Mouse (Mus musculus): ENCODE measurements around the gene Uxt. TPM values are rescaled to one million over a fixed set of nuclear protein-coding genes. Genes with fewer than 3 reads are reported as not detected.

Gene Uxt
- polyA plus RNA-seq, 1 experiment from 2014 or later: 38.3 TPM

DNA sequence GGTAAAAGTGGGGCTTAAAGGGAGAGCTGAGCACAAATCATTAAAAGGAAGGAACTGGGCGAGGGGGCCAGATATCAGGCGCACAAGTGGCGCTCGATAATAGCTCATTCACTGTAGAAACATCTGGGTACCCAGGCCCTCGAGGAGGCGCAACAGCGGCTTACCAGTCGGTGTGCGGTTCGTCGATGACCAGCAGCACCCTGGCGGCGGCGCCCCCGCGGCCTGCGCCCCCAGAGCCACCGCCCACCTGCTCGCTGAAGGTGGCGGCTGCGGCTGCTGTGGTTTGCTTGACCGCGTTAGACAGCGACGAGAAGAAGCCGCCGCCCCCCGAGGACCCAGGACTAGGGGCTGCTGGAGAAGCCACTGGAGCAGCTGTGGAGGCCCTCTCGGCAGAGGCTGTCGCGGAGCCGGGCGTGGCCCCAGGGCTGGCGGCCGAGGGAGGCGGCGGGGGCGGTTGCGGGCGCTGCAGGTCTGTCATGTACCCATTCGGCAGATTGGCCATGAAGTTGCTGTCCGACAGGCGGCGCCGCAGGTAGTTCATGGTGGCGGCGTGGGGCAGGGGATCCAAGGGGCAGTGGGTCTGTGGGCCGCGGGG, 41.5 kb downstream of the Uxt start:
- Histone ChIP-seq H3K4me2 (peak overlapping the region; percentile 56), H3K9me3 (replicated peaks) (no peaks in the 10 kb centered on the region), H3K4me1 (replicated peaks) (no peaks in the 10 kb centered on the region), H3K4me3 (replicated peaks) (peak overlapping the region; percentile 36), H3K36me3 (replicated peaks) (no peaks in the 10 kb centered on the region), H3K9ac (no peak overlapping the region), H3K27ac (replicated peaks) (no peak overlapping the region), H3K27me3 (peaks cover 48% of the 10 kb centered on the region)
- 15% methylated on average over 47 of the region's 49 CpGs for WGBS (ENCODE audit: insufficient replicate concordance)
- no peak for ATAC-seq (ENCODE audit: insufficient read depth)

DNA sequence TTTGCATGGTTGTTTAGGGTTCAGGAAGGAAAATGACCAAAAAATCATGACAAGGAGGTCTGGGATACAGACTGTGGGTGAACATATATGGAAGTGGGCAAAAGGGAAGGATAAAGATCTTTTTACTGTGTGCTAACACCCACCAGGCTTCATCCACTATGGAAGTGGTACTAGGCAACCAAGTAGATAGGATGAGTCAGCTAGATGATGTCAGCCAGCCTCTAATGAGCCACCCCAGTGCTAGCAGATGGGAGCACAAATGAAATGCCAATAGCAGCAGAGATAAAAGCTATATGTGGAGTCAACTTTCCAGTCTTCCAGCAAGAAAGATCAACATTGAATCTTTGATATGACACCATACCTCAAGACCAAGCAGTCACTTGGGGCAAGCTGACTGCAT, 46.7 kb downstream of the Uxt start:
- no peak overlapping the region for H3K4me2 ChIP-seq
- H3K9ac ChIP-seq: no peak overlapping the region
- peaks cover 6% of the 10 kb centered on the region for H3K4me1 ChIP-seq (replicated peaks)
- no peak for ATAC-seq (ENCODE audit: insufficient read depth)
- no peaks in the 10 kb centered on the region for H3K36me3 ChIP-seq (replicated peaks)
- H3K9me3 ChIP-seq (replicated peaks): no peaks in the 10 kb centered on the region
- peaks cover 24% of the 10 kb centered on the region for H3K27me3 ChIP-seq
- H3K4me3 ChIP-seq (replicated peaks): no peak overlapping the region
- no peak overlapping the region for H3K27ac ChIP-seq (replicated peaks)

DNA sequence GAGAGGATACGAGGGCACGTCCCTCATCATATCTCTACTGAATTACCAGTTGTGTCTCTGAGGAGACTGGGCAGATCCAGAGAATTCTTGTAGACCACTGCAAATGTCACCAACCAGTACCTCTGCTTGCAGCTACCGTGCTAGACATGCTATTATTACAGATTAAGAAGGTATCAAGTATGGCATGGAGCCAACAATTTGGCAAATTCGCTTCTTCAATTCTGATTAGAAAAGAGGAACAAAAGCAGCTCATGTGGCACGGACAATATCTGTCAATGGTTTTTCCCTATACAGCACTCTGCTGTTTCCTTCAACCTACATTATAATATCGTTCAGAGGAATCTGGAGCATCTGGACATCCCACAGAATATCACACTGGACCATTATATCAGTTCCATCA, 48.1 kb downstream of the Uxt start:
- no peak overlapping the region for H3K4me3 ChIP-seq (replicated peaks)
- H3K4me2 ChIP-seq: no peak overlapping the region
- H3K27ac ChIP-seq (replicated peaks): no peak overlapping the region
- 42% methylated on average over 6 of the region's 6 CpGs for WGBS (ENCODE audit: insufficient replicate concordance)
- no peak for ATAC-seq (ENCODE audit: insufficient read depth)
- H3K9ac ChIP-seq: no peak overlapping the region
- no peaks in the 10 kb centered on the region for H3K9me3 ChIP-seq (replicated peaks)
- no peaks in the 10 kb centered on the region for H3K36me3 ChIP-seq (replicated peaks)
- H3K4me1 ChIP-seq (replicated peaks): peaks cover 10% of the 10 kb centered on the region
- peaks cover 11% of the 10 kb centered on the region for H3K27me3 ChIP-seq

DNA sequence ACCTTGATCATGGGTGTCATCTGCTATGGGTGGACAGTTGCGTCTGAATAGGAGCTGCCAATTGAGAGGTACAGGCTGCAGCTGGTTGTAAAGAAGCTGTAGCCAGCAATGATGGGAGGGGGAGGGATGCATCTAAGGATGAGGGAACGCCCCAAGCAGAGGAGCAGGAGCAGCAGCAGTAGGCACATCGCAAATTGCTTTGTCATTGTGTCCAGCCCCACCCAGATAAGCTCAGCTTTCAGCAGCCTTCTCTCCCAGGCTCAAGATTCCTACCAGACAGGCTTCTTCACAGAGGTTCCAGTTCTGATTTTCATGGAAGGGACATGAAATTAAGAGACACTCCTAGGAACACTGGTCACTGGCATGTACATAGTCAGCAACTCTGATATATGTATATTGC, 51.7 kb downstream of the Uxt start:
- peak; percentile 54; the same call in 1 of the 2 replicates for ATAC-seq (ENCODE audit: insufficient read depth)
- H3K27me3 ChIP-seq: no peaks in the 10 kb centered on the region
- no peak overlapping the region for H3K4me2 ChIP-seq
- 33% methylated on average over 3 of the region's 3 CpGs for WGBS (ENCODE audit: insufficient replicate concordance)
- H3K4me1 ChIP-seq (replicated peaks): peaks cover 10% of the 10 kb centered on the region
- no peaks in the 10 kb centered on the region for H3K9me3 ChIP-seq (replicated peaks)
- H3K9ac ChIP-seq: no peak overlapping the region
- no peak overlapping the region for H3K4me3 ChIP-seq (replicated peaks)
- H3K27ac ChIP-seq (replicated peaks): no peak overlapping the region
- H3K36me3 ChIP-seq (replicated peaks): no peaks in the 10 kb centered on the region

Other genes with a start within 250 kb of the Uxt start
- gene Araf, start 164.2 kb downstream of the Uxt start, polyA plus RNA-seq (2015; fragmentation: Nextera tagmentation; extraction: Ambion mirVana): 39.8 and 45.3 TPM in 2 replicates
- 2.0 and 2.2 TPM in 2 replicates for gene Timp1, start 91.9 kb downstream of the Uxt start, polyA plus RNA-seq (2015; fragmentation: Nextera tagmentation; extraction: Ambion mirVana)
- gene Syn1, start 41.0 kb downstream of the Uxt start, polyA plus RNA-seq (2015; fragmentation: Nextera tagmentation; extraction: Ambion mirVana): 0.06 and 0.09 TPM in 2 replicates
- gene Cfp, start 30.5 kb downstream of the Uxt start, polyA plus RNA-seq (2015; fragmentation: Nextera tagmentation; extraction: Ambion mirVana): 39.0 and 51.4 TPM in 2 replicates
- gene Elk1, start 11.4 kb downstream of the Uxt start, polyA plus RNA-seq (2015; fragmentation: Nextera tagmentation; extraction: Ambion mirVana): 2.2 TPM in 2 replicates
- 1.4 and 1.5 TPM in 2 replicates for gene Zfp182, start 100.3 kb upstream of the Uxt start, polyA plus RNA-seq (2015; fragmentation: Nextera tagmentation; extraction: Ambion mirVana)
- gene Spaca5, start 106.4 kb upstream of the Uxt start, polyA plus RNA-seq (2015; fragmentation: Nextera tagmentation; extraction: Ambion mirVana): not detected in 2 replicates
- gene Zfp300, start 127.5 kb upstream of the Uxt start, polyA plus RNA-seq (2015; fragmentation: Nextera tagmentation; extraction: Ambion mirVana): 0.06 and 0.14 TPM in 2 replicates
- not detected in 2 replicates for gene Ssxa1, start 153.8 kb upstream of the Uxt start, polyA plus RNA-seq (2015; fragmentation: Nextera tagmentation; extraction: Ambion mirVana)
- not detected in 2 replicates for gene Gm21876, start 213.6 kb upstream of the Uxt start, polyA plus RNA-seq (2015; fragmentation: Nextera tagmentation; extraction: Ambion mirVana)